Mouse (Mus musculus) midbrain, embryonic 11.5 days (tissue): ENCODE measurements around the gene Cpsf2. TPM values are rescaled to one million over a fixed set of nuclear protein-coding genes. Genes with fewer than 3 reads are reported as not detected.

ENCODE experiments used
- polyA plus RNA-seq: library from polyadenylated mRNA; unstranded; fragments of >200 nt; fragmentation: Nextera tagmentation; extraction: Ambion mirVana; gene quantifications from 2 replicates; pipeline ENCODE4 v1.2.1, GENCODE M21; 2014

The Cpsf2 gene
- polyA plus RNA-seq, 1 experiment from 2014 or later = 45.4 TPM

Other genes starting within 250 kb of the Cpsf2 start
- 14.5 and 17.2 TPM in 2 replicates for gene Fbln5, start 156.9 kb upstream of the Cpsf2 start, polyA plus RNA-seq
- 11.0 and 13.9 TPM in 2 replicates for gene Trip11, start 62.7 kb upstream of the Cpsf2 start, polyA plus RNA-seq
- 17.7 and 19.2 TPM in 2 replicates for gene Atxn3, start 17.7 kb upstream of the Cpsf2 start, polyA plus RNA-seq
- 0.19 and 0.26 TPM in 2 replicates for gene Slc24a4, start 152.7 kb downstream of the Cpsf2 start, polyA plus RNA-seq